Mouse (Mus musculus) liver, embryonic 14.5 days (tissue): ENCODE data around the gene Ly6g5c.

Source experiments
- CTCF ChIP-seq: IDR thresholded peaks from 2 replicates; pipeline ENCODE4 v1.5.1; 2016; ENCODE audit warnings: antibody characterized with exemption, low read depth, control low read depth
- EP300 ChIP-seq: IDR thresholded peaks from 2 replicates; pipeline ENCODE4 v1.6.1; 2016; ENCODE audit warnings: antibody characterized with exemption, low read depth

- no peak for TF ChIP-seq CTCF
- TF ChIP-seq EP300, result no peak
These were observed at the start of gene Ly6g5c for GRCm38 (mm10) chr17:35108097-35108496.
